Mouse (Mus musculus) spleen, postnatal 10 days (tissue): ENCODE results near the gene Ppfibp1.

ENCODE experiments used
- DNase-seq, 2 experiments: peaks; one replicate each; pipeline ENCODE4 v3.0.0; 2021 to 2022; ENCODE audit warnings: low spot score in 2 of 2

Ppfibp1 gene

GRCm38 (mm10) chr6:146881896-146882770 lies 6.2 kb upstream of the Ppfibp1 start:
- no peak for DNase-seq

DNA sequence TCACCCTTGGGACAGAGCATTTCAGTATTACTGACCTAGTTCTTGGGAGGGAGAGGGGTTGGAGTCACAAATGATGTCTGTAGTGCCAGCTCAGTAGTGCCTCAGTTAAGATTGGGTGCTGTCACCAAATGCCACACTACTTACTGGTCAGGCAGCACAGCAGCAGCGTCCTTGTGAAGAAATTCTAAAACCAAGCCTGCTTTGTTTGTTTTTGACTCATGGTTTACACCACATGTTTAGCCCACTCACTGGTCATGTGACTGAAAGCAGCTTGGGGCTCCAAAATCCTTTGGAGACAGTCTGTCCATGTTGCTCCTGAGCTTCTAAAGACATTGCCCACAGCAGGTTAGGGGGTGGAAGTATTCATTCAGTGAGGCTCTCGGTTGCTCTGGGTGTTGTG lies 4.9 kb upstream of the Ppfibp1 start:
- no peak for DNase-seq

DNA sequence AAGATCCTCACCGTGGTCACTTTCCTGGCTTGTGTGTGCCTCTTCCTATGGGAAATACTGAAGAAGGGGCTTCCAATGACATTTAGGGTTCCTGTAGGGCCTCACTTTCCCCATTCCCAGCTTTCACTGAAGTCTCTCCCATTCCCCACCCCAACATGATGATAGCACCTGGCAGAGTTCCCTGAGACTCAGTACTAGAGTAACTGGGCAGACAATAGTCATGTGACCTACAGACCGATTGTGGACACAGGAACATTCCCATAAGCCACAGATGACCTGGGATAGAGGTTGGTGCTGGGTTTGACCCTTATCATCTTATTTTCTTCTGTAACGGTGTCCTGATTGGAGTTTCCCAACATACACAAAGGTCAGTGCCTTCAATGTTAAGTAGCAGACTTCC lies 4.1 kb upstream of the Ppfibp1 start:
- DNase-seq, result no peak

- DNase-seq, result no peak
Observed at GRCm38 (mm10) chr6:146884851-146885250, 3.4 kb upstream of the Ppfibp1 start.

DNA sequence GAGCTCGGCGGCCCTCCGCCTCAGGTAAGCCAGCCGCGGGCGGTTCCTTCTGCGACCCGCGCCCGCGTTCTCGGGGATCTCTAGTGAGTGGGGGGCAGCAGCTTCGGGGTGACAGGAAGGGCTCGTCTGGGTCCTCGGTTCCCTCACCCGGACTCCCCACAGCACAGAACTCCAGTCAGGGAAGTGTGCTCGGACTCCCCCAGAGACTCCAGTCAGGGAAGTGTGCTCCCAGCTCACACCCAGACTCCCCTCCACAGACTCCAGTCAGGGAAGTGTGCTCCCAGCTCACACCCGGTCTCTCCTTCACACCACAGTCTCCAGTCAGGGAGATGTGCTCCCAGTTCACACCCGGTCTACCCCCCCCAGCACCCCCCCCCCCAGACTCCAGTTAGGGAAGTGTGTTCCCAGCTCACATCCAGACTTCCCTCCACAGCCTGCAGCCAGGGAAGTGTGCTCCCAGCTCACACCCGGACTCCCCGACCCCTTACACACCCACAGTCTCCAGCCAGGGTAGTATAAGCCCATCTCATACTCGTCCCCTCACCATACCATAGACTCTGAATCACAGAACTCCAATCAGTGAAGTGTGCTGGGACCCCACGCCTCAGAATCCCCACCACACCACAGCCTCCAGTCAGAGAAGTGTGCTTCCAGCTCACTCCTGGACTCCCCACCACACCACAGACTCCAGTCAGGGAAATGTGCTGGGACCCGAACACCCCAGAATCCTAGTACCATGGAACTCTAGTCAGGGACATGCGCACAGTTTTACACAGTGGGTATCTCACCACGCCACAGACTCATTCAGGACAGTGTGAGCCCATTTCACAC lies 588 bp downstream of the Ppfibp1 start:
- DNase-seq, result no peak

GRCm38 (mm10) chr6:146890215-146890614 lies 1.9 kb downstream of the Ppfibp1 start:
- DNase-seq, result no peak

- no peak for DNase-seq
Observed at GRCm38 (mm10) chr6:146890633-146891032, 2.3 kb downstream of the Ppfibp1 start.

- no peak for DNase-seq
Observed at GRCm38 (mm10) chr6:146893890-146894289, 5.6 kb downstream of the Ppfibp1 start.

DNA sequence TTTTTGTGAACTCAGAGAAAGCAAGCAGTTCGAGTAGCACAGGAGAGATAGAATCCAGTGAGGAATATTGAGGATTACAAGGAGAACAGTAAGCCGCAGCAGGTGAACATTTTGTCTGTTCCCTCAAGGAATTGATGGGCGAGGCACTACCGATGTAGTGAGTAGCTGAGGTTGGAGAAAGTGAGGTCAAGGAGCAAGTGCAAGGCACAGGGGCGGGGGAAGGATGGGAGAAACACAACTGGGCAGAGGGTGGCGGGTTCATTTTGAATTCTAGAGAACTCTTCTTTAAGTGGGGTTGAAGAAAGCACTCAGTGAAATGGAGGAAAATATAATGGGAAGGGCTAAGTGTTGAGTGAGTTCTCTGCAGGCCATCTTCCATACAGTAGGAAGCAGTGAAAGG lies 10.4 kb downstream of the Ppfibp1 start:
- DNase-seq, result no peak

- DNase-seq, result no peak
Observed at GRCm38 (mm10) chr6:146899647-146900046, 11.4 kb downstream of the Ppfibp1 start.

DNA sequence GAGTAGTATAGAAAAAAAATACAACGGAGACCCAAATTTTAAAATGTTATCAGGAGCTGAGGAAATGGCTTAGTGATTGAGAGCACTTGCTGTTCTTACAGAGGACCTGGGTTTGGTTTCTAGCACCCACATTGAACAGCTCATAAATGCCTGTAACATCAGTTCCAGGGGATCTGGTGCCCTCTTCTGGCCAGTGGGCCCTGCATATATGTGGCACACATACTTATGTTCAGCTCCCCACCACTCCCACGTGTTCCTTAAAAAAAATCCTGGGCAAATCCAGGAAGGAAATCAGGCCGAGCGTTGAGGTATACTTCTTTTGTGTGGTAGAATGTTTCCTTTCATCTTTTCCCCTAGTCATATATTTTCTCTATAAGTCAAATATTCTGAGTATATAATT lies 13.6 kb downstream of the Ppfibp1 start:
- DNase-seq, result no peak

- no peak for DNase-seq
Observed at GRCm38 (mm10) chr6:146903632-146904031, 15.3 kb downstream of the Ppfibp1 start.

GRCm38 (mm10) chr6:146904707-146905106 lies 16.4 kb downstream of the Ppfibp1 start:
- DNase-seq, result no peak

GRCm38 (mm10) chr6:146906000-146906786 lies 17.9 kb downstream of the Ppfibp1 start:
- no peak for DNase-seq

DNA sequence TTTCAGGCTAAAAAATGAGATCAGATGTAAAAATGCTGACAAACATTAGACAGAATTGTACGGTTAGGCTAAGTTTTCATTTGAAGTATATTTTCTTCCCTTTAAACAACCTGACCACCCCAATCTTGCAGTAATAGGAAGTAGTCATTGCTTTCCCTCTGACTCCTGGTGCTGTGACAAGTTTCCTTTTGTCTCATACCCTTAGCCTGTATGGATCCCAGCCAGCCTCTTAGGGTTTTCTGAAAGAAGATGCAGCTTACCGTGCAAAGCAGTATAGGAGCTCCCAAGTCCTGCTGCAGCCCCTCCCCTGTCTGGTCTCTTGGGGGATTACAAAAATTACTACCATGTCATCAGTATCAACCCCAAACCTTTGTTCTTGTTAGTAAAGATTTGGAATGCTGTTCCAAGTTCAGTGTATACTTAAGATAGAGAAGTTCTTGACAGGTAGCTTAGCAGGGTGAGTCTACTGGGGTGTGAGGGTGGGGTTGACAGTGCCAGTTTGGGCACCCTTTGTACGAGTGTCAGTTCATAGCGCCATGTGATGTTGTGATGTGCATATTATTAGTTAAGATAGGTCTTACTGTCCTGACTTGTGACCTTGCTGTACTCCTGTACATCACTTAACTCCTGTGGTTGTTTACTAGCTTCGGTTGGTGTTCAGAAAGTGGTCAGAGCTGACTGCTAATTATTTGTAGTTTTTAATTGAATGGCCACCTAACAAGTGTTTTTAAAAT lies 18.9 kb downstream of the Ppfibp1 start:
- DNase-seq, result no peak

GRCm38 (mm10) chr6:146907795-146908190 lies 19.5 kb downstream of the Ppfibp1 start:
- no peak for DNase-seq

DNA sequence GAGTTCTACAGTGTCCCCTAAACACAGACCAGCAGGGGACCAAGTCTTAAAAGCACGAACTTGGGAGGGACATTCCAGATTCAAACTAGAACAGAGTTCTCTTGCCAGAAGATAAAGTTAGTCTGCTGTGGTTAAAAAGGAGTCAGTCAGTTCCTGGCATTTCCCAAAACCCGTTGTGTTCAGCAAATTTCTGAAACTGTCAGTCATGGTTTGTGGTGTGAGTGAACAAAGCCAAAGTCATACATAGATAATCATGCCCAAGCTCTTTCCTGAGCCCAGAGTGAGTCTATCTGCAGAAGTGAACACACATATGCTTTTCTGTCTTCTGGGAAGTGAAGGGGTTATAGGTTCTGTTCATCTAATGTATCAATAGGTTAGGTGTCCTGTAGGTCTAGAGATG lies 20.5 kb downstream of the Ppfibp1 start:
- no peak for DNase-seq

DNA sequence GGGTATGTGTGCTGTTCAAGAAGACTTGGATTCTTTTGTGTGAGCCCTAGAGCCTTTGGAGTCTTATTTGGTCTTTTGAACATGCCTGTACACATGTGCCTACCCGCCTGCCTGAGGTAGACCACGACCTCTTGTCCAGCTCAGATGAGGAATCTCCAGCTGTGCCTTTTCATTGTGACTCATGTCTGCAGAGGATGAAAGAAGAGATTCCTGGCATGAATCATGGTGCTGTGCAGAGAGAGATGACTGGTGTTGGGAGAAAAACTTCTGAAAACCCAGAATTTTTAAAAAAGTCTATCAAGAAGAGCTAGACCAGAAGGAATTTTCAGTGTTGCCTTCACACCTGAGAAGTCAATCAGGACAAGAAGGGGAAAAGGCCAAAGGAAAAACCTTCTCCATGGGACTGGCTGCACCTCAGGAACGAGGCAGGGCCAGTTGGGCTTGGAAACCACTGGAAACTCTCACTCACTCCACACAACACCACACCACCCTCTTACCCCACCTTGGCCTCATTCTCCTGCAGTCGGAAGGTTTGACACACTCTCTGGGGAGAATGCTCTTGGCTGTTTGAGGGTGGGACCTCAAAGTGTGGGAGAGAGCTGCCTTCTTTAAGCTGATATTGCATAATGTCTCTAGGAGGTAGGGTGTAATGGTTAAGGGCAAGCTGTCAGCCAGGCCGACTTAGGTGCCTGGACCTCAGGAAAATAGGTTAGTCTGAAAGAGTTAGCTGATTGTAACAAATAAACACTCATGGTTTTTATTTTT lies 21.6 kb downstream of the Ppfibp1 start:
- DNase-seq, result no peak

GRCm38 (mm10) chr6:146910801-146911200 lies 22.5 kb downstream of the Ppfibp1 start:
- no peak for DNase-seq

GRCm38 (mm10) chr6:146912835-146913488 lies 24.7 kb downstream of the Ppfibp1 start:
- DNase-seq, result no peak
